Mouse (Mus musculus): ENCODE results near the gene Ahcyl1.

Ahcyl1 gene

GRCm38 (mm10) chr3:107621286-107622075, 74.9 kb downstream of the Ahcyl1 start:
- no peak for DNase-seq (ENCODE audit: inconsistent age in 2 of 2, low spot score in 1 of 2)

DNA sequence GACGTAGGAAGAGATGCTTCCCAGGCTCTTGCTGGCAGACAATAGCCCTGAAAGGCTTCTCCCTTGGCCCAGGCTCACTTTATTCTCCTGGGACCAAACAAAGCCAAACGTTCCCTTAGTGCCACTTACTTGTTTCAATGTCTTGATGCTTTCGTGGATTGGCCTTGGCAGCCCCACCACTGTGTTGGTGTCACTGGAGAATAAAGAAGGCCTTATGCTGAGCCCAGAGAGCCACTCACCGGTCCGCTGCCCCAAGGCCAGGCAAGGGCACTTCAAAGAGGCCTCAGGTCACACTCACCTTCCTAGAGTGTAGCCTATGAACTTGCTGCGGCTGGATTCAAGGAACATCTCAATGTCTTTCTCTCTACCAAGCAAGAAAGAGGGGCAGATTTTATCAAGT, 76.4 kb downstream of the Ahcyl1 start:
- no peak for DNase-seq (ENCODE audit: inconsistent age in 2 of 2, low spot score in 1 of 2)

DNA sequence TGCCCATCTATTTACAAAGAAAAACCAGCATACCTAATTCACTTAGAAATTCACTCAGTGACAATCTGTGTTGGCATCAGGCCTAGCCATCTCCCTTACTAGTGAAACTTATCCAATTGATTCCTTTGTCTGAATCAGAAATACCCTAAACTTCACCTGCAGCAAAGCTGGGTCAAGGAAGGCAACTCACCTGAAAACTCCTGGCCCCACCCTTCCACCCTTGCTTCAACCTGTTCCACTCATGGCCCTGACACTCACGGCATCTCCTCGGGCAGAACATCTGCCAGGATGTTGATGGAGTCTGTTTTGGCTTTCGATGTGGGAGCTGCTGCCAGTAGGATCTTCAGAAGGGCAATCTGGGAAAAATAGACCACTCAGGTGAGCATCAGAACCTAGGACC, 78.6 kb downstream of the Ahcyl1 start:
- no peak for DNase-seq (ENCODE audit: inconsistent age in 2 of 2, low spot score in 1 of 2)

Measured in adrenal gland, adult (tissue).